Mouse (Mus musculus): Measurements from ENCODE around the gene Clasrp.

The Clasrp gene

DNA sequence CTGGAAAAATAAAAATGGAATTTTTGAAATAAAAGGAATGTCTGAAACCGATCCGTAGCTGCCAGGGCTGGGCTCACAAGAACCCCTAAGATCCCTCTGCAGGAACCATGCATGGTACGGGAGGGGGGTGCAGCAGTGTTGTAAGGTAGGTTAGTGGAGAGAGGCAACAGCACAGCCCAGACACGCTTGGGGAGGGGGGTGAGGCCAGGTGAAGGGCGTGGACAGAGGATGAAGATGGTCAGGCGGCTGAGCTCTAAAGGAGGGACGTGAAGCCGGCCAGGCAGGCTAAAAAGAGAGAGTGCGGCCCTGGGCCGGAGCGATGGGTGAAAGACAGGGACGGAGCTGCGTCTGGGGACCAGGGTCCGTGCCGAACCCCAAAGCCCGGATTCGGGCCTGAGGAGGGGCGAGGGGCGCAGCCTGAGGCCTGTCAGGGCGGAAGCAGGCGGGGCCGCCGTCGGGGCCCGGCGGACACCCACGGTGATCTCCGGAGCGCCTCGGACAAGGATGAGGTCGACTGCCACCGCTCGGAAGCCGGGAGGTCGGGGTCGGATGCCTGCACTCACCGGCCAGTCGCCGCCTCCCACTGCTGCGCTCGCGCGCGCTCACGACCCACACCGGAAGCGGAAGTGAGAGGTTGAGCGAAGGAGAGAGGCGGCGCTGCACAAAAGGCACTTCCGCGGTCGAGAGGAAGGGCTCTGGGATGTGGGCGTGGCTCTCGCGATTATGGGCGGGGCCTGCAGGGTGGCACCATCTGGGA is at the start of gene Clasrp:
Gene Clasrp, minus strand, starts transcription at position 638 of the 757 bp plus-strand sequence.
- ATAC-seq (ENCODE audit: low TSS enrichment): peak; percentile 96

DNA sequence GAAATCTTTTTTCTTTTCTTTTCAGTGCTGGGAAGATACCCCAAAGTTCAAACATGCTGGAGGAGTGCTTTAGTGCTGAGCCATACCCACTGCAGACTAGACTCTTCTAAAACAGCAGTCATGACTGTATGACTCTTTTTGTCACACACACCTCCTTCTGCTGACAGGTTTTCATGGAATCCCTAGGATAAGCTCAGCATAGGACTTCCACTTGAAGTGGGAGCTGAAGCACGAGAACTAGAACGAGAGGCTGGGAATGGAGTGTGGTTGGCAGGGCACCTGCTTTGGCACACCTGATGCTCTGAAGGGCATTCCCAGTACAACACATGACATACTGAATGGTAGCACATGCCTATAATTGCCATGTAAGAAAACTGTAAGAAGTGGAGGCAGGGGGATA is 48.3 kb upstream of the Clasrp start:
- no peak for ATAC-seq (ENCODE audit: low TSS enrichment)

DNA sequence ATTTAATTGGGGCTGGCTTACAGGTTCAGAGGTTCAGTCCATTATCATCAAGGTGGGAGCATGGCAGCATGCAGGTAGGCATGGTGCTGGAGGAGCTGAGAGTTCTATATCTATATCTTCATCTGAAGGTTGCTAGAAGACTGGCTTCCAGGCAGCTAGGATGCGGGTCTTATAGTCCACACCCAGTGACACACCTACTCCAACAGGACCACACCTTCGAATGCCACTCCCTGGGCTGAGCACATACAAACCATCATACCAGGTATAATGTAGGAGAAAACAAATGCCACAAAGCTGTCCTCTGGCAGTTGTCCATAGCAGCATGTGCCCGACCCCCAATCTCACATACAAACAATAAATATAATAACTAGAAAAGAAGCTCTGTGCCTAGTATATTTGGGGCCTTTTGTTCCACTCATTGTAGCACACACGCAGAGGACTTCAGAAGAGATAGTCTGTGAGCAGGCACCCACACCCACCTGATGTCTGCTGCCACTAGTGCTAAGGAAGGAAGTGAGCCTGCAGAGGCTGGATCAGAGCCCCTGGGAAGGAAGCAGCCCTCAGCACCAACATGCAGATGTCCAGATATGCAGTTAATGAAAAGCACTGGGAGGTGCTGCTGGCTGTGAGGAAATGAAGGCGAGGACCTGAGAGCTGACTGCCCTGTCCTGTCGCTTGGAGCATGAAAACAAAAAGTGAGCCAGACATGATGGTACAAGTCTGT is 46.9 kb upstream of the Clasrp start:
- ATAC-seq (ENCODE audit: low TSS enrichment): no peak

DNA sequence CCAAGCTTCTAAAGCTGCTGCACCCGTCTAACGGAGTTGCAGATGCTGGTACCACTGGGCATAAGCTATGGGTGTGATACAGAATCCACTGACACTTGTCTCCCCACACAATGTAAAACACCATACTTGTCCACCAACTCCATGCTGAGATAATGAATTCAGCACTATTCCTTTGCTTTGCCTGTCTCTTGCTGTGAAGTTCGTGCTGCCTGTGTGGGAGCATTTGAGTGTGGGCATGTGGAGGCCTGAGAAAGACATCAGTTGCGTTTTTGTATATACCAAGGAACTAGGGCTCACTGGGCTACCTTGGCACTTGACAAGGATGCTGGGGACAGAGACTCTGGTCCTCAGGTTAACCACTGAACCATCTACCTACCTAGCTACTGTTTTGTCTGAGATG is 36.9 kb upstream of the Clasrp start:
- ATAC-seq (ENCODE audit: low TSS enrichment): peak; percentile 90

DNA sequence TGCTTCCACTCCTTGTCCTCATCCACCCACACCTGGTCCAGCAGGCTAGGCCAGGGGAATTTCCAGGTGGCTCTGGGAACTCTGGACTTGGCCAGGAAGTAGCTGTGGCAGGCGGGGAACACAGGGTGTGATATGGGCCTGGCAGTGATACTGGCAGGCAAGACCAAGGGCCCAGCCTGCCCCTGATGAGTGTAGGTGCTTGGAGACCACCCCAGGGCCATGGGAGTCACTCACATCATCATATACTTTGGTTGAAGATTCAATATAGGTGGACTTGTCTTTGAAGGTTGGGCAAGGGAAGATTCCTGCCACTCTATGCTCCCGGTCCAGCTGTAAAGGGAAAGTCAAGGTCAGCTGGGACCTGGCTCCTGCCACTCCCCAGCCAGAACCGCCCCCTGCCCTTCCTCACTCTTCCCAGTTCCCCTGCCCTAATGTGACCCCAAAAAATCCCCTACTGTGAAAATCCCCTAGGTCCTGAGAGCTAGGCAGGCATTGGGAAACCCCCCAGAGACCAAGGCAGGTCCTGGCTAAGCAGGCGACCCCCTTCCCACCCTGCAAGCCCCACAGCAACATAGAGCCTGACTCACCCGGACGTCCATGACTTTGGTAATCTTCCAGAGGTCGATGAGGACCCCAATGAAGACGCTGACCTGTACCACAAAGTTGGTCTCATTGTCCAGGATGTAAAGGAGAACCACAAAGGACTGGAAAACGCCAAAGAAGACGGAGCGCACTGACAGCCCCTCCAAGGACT is 31.0 kb upstream of the Clasrp start:
- ATAC-seq (ENCODE audit: low TSS enrichment): no peak

DNA sequence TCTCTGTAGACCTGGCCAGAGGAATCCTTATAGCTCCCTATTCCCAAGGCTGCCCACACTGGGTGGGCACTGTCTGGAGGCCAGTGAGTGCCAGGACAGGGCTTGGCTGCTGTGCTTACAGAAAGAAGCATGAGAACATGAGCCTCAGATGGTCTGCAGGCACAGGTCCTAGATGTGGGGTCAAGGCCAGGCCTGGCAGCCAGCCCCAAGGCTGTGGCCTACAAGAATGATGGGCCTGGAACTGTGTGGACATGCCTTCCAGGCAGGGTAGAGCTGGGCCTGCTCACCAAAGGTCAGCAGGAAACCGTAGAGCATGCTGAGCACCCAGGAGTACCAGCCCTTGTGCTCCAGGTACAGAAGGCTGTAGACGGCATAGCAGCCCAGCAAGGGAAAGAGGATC is 30.3 kb upstream of the Clasrp start:
- no peak for ATAC-seq (ENCODE audit: low TSS enrichment)

DNA sequence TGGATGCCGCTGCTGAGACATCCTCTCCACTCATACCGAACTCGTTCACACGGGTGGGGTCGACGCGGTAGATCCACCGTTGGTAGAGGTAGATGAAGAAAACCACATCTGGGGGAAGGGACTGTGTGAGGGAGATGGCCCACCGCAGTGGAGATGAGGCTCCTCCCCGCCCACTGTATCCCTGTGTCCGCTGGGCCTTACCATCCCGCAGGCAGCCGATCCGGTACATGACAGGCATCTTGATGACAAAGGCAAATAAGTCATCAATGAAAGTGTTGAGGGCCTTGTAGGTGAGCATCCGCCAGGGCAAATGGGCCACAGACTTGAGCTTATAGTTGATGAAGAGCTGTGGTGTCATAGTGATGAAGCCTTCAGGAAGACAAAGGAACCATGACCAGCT is 29.6 kb upstream of the Clasrp start:
- no peak for ATAC-seq (ENCODE audit: low TSS enrichment)

DNA sequence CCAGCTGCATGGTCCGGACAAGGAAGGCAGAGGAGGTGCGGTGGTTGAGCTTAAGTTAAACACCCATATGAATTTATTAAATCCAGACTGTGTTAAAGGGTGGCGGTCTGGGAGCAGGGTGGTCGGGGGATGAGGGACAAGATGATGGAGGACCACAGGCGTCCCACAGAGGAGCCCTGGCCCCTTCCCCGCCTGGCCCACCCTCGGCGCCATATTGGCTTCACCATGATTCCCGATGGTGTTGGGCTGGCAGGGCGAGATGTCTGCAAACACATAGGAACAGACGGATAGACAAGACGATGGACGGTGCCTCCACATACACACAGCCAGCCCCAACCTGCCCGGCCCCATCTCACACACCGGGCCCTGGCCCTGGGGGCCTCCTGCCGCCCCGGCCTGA is 28.9 kb upstream of the Clasrp start:
- ATAC-seq (ENCODE audit: low TSS enrichment): no peak

DNA sequence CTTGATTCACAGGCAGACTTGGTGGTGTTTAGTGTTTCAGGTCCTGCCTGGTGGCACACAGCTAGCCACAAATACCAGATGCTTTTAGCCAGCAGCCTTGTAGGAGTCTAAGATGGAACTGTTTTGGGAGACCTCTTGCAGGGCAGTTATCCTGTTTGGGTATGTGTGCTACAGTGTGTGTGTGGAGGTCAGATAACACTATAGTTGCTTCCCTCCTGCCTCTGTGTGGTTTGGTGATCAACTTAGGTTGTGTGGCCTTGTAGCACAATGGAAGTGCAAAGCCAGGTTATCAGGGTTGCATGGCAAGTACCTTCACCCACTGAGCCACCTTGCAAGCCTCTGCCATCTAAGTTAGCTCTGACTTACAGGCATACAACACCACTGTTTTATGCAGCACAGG is 28.4 kb upstream of the Clasrp start:
- no peak for ATAC-seq (ENCODE audit: low TSS enrichment)

DNA sequence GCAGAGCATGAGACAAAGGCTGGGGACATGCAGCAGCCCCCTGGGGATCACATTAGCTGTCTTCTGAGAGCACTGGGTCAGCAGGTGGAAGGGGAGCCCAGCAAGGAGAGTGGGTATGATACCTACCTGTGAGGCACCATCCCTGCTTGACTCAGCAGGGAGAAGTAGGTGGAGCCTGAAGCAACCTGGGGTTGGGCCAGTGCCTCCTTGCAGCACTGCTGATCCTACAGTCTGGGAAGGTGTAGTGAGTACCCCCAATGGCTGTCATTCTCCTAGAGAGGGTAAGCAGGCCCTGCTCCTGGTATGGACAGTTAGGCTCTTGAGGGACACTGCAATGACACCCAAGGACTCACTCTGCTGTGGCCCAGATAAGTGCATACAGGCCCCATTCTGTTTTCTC is 28.0 kb upstream of the Clasrp start:
- no peak for ATAC-seq (ENCODE audit: low TSS enrichment)

DNA sequence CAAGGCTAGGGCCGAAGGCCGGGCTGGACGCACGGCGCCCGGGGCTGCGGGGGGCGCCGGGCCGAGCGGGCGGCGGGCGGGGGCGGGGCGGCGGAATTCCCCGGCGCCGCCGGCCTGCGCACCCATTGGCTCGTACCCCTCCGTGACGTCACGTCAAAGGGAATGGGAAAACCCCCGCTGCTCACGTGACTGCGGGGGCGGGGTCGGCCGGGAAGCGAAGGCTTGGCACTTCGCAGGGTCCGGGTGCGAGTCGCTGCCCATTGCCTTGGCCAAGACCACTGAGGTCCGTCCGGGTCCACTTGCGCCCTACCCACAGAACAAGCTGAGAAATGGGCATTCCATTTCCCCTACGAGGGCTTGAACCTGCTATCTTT is 25.1 kb upstream of the Clasrp start, which contains the start of gene Relb:
Gene Relb, minus strand, starts transcription at position 78 of the 374 bp plus-strand sequence.
- ATAC-seq (ENCODE audit: low TSS enrichment): peak; percentile 8

DNA sequence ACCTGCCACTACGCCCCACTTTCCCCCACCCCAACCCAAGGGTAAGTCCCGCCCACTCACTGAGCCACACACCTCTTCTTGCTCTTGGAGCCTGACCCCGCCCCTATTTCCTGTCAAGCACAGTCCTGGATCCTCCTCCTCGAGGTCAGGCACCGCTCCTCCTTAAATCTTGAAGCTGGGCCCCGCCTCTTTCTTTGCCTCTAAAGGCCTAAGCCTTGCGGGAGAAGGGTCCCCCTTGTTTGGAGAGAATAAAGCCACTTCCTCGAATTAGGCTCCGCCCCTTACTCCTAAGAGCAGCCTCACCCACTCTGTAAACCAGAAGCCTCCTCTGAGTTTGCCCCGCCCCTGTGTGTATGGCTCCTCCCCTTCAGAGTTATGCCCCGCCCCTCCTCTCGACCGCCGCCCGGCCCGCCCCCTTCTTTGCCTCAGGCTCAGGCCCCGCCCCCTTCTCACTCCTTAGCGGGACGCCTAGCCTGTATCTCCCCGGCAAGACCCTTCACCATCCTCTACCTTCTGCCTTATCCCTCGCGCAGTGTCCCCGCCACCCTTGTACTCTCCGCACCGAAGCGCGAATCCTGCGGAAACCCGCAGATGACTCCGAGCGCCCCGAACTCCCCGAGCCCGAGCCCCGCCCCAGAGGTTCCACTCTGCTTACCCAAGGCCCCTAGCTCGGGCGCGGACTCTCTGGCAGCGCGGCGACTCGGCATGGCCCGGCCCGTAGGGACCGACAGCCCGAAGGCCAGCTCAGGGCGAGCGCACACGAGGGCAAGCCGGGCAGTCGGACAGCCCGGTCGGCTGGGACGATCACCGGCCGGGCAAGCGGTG is 24.5 kb upstream of the Clasrp start:
- ATAC-seq (ENCODE audit: low TSS enrichment): peak; percentile 59

DNA sequence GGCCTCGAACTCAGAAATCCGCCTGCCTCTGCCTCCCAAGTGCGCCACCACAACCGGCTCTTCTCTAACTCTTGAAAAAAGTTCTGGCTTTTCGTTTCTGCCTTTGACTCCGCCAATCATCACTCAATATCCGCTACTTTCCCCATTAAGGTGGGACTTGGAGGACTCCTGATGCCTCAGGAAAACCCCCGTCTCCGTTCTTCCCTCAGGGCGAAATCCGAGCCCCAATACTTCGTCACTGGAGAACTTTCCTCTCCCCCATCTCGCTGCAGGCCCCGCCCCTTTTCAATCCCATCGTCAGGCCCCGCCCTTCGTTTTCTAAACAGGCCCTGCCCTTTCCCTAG is 23.9 kb upstream of the Clasrp start:
- ATAC-seq (ENCODE audit: low TSS enrichment): no peak

DNA sequence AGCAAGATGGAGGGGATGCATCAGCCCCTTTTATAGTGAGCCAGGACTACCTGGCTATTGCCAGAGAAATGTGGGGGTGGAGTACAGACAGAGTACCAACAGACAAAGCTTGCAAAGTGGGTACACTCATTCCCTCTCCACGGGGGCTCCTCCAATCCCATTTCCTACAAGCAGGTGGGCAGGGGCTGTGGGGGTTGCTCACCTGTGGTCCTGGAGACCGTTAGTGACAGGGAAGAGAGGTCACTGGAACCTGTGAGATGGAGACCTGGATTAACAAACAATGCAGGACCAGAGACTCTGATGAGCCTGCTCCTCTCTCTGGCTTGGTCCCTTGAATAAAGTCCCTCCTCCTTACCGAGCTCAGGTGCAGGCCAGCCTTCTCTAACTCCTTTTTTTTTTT is 23.4 kb upstream of the Clasrp start:
- no peak for ATAC-seq (ENCODE audit: low TSS enrichment)

DNA sequence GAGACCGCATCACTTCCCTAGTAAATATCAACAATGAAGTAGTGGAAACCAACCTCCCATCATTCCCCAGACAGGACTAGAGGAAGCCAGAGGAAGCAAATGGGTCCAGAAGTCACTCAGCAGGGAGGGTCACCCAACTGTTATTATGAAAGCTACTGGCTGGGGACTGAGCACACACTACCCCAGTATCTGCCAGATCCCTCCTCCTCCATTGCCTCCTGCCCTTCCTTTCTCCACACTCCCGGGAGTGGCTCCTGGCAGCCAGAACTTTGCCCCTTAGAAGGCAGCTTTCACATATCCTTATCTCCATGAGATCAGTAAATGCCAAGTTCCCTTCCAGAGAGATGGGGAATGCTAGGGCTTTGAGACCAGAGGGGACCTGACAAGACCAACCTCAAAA is 19.1 kb upstream of the Clasrp start:
- ATAC-seq (ENCODE audit: low TSS enrichment): no peak

DNA sequence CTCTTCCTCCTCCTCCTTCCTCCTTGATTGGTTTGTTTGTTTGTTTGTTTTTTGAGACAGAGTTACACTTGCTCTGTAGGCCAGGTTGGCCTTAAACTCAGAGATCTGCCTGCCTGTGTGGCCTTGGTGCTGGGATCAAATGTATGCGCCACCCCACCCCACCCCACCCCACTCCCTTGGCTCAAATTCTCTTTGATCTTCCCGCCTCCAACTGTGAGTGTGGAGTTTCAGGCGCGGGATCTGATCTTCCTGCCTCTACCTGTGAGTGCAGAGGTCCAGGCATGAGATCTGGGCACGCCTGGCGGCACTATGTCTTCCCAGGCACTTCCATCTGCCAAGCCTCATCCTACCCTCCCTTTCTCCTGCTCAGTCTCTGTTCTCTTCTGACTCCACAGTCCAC is 18.0 kb upstream of the Clasrp start:
- no peak for ATAC-seq (ENCODE audit: low TSS enrichment)

DNA sequence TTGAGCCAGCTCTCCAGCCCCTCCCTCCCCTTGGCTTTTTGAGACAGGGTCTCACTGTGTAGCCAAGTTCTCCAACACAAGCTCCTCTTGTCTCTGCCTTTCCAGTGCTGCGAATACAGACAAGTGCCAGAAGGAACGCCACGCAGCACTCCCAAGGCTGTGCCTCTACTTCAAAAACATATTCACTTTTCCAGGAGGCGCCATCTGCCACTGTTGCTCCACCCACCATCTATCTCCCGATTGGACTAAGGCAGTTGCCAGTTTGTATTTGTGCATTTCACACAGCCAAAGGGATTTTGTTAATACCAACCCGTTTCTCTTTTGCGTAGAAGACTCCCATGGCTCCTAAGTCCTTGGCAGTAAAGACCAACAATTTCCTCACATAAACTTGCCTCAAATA is 16.5 kb upstream of the Clasrp start:
- peak; percentile 79 for ATAC-seq (ENCODE audit: low TSS enrichment)

DNA sequence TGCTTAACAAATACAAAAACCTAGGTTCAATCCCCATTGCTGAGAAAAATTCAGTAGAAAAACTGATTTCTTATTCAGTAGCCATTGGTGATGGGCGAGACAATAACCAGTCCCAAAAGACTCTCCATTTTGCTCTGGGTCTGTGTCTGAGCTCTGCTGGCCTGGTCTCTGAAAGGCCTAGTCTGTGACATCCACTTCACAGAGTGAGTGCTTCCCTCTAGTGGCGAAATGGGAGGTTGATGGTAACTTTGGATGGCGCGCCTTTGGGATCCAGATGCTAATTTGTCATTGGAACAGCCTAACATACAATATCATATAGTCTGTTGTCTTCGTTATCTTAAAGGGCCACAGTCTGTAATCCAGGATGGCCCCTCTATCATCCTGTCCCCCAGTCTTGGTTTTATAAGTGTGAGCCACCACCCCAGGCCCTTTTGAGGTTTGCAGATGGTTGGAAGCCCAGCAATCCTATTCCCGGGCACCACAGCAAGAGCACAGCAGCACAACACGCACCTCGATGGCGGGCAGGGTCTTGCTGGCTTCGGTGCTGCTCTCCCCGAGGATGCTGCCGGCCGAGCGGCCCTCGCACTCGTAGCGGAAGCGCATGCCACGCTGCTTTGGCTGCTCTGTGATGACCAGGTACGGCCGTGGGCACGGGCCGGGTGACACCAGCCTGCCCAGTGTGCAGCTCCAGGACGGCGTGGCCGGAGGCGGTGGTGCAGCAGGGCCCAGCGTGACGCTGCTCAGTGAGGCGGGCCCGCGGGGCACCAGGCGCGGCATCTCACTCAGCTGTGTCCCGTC is 14.9 kb upstream of the Clasrp start:
- peak; percentile 82 for ATAC-seq (ENCODE audit: low TSS enrichment)

DNA sequence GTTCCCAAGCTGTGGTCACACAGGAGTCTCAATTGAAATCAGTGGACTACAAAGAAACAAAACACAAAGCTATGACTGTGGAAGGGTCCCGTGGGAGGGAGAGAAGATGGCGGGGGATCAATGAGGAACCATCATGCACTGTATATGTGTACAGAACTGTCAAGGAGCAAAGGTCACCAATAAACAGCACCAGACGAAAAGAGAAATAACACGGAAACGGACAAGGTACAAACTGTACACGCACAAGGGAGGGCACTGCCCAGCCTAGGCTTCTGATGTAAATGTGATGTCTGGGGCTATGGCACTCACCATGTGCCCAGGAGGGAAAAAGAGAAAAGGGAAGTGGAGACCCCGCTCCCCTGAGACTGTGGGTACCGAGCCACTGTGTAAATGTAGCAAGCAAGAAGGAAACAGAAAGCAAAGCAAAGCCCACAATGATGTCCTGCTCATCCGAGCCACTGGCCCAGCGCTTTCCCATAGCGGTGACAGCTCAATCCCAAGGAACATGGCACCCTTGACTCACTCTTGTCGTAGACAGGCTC is 10.8 kb upstream of the Clasrp start:
- no peak for ATAC-seq (ENCODE audit: low TSS enrichment)

DNA sequence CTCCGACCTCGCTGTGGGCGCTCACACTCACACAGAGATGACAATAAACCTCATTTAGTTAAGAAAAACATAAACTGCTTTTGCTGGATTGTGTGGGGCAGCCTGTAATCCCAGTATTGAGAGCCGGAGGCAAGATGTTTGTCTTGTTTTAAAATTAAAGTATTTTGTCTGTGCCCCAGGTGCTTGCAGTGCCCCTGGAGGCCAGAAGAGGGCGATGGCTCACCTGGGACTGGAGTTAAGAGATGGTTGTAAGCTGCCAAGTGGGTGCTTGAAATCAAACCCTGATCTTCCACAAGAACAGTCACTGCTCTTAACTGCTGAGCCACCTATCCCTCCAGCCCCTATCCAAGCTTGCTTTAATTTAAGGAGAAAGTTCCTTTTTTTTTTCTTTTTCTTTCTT is 6.7 kb upstream of the Clasrp start:
- ATAC-seq (ENCODE audit: low TSS enrichment): no peak
